Mouse (Mus musculus) left cerebral cortex, adult 18-20 months (tissue): Measurements from ENCODE around the gene Lrguk. TPM values are rescaled to one million over a fixed set of nuclear protein-coding genes. Genes with fewer than 3 reads are reported as not detected.

ENCODE experiments used
- DNase-seq, 2 experiments: peaks; one replicate each; pipeline ENCODE4 v3.0.0; 2021 to 2022; ENCODE audit warnings: low spot score in 2 of 2, mixed read lengths in 1 of 2
- total RNA-seq, 2 experiments: library from RNA; stranded (reverse); gene quantifications; 2 replicates each; pipeline ENCODE4 v1.2.3; 2021

Gene Lrguk
- total RNA-seq, 2 experiments from 2014 or later: 2.0 to 2.2 TPM

DNA sequence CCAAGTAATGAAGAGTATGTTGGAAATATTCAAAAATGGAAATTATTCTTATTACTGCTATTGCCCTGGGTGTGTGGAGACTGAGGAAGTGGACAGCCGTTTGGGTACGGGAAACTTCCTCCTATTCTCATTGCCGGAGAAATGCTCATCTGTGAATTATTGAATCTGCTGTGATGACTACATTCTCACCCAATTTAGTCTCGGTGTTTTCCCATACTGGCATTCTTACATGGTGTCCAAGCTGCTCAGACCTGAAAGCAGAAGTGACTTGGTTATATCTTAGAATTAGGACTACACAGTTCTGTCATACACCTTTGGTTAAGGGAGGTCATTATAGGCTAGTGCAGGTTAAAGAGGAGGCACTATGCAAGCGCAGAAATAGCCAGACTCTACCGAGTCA is 30.5 kb downstream of the Lrguk start:
- DNase-seq: no peak

GRCm38 (mm10) chr6:34066790-34067189 is 37.5 kb downstream of the Lrguk start:
- no peak for DNase-seq

- DNase-seq: no peak
These were observed 38.0 kb downstream of the Lrguk start for GRCm38 (mm10) chr6:34067271-34067670.

- DNase-seq: no peak
These were observed 42.7 kb downstream of the Lrguk start for GRCm38 (mm10) chr6:34071936-34072335.

- no peak for DNase-seq
These were observed 44.7 kb downstream of the Lrguk start for GRCm38 (mm10) chr6:34073931-34074442.

- DNase-seq: peak in 1 of 2 experiments; percentile 12
These were observed 46.3 kb downstream of the Lrguk start for GRCm38 (mm10) chr6:34075520-34075919.

- DNase-seq: no peak
These were observed 54.2 kb downstream of the Lrguk start for GRCm38 (mm10) chr6:34083471-34083870.

DNA sequence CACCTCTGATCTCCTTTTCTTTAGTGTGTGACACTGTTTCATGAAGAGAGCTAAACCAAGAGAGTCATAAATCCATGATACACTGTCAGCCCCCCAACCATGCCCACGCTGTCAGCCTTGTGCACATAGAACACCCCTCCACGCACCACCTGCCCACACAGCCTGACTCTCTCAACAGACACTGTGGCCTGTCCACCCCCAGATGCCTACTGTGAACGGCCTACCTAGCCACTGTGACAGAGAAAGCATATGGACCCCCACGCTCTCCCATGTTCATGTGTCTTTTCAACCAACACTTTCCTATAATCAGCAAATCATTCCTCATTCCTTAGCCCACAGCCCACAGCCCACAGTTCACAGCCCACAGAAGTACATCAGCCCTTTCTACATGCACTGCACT is 58.5 kb downstream of the Lrguk start:
- peak in 1 of 2 experiments; percentile 43 for DNase-seq

DNA sequence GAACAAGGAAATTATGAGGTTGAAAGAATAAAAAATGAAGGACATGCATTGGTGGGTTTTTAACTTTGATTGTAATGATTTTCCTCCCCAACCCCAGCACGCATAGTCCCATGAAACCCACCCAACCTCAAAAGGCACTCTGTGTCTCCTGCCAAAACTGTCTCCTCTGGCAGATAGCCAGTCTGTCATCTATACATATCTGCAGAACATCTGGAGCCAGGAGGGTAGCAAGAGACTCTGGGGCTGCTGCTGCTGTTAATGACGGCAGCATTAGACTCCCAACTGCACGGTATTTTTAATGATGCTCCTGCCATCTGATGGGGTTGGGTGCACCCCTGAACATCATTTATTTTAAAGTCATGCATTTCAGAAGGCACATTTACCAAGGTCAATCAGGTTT is 59.7 kb downstream of the Lrguk start:
- DNase-seq: no peak

DNA sequence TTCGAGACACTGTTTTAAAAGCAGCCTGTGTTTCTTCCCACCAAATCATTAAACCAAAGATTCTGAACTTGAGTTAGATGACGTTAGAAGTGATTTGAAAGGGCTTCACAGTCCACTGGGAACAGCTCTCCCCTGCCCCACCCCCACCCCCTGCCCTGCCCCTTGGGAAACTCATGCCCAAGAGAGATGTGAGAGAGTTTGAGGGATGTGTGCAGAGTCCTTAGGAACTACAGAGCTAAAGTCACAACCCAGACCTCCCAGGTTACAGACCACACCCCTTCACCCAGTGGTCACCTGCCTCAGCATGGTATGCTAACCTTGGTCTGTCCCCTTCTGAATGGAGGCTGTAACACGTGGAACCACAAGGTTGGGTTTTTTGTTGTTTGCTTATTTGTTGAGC is 62.3 kb downstream of the Lrguk start:
- no peak for DNase-seq

GRCm38 (mm10) chr6:34096274-34096673 is 67.0 kb downstream of the Lrguk start:
- DNase-seq: no peak

DNA sequence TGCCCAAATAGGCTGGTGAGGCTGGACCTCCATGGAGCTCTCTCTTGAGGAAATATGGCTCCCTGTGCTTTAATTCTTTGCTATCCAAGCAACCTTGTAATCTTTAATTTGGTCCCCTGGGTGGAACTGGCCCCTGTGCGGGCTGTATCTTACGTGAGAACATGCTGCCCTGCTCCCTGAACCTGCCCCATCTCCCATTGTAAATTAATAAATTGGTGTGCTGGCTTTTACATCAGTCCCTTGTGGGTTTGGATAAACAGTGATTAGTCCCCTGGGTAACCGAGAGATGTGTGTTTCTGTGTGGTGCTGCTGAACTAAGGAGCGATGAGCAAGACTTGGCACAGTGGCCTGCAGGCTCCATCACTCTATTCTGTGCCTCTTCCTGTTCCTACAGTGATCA is 67.7 kb downstream of the Lrguk start:
- DNase-seq: no peak

DNA sequence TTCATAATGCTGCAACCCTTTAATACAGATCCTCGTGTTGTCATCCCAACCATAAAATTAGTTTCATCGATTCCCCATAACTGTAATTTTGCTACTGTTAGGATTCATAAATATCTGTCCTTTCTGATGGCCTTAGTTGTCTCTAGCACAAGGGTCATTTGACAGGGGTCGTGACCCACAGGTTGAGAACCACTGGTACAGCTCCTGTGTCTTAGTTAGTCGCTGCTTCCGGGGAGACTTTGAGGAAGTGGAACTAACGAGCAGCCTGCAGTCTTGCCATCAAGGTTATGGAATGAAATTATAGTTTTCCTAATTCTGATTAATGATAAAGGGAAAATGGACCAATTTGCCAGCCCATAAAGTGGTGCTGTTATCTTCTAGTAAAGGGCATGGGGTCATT is 70.5 kb downstream of the Lrguk start:
- no peak for DNase-seq

- DNase-seq: no peak
These were observed 72.5 kb downstream of the Lrguk start for GRCm38 (mm10) chr6:34101531-34102396.

DNA sequence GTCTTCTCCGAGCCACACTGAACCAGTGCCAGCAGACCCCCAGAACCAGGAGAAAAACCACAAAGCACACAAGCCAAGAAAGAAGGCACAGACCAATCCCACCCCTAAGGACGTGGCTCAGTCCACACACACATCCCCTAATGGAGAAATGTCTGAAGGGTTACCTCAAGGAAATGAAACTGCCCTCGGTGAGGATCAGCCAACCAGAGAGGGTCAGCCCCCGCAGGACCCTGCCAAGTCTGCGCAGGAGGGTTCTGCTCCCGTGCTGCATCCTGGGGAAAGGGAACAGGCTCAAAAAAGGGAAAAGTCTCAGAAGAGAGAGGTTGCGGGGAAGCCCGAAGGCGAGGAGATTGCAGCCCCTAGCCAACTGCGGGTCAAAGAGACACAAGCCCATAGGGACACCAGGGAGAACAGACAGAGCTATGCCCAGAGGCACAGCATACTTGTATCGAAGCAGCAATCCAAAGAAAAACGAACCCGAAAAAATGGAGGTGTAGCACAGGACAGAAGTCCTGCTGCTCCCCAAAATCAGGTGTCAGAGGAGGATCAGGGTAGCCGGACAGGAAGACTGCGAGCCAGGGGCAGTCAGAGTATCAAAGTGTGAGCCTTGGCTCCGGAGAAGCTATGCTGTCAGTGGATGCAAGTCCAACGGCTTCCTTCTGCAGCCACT is 74.1 kb downstream of the Lrguk start:
- DNase-seq: no peak

DNA sequence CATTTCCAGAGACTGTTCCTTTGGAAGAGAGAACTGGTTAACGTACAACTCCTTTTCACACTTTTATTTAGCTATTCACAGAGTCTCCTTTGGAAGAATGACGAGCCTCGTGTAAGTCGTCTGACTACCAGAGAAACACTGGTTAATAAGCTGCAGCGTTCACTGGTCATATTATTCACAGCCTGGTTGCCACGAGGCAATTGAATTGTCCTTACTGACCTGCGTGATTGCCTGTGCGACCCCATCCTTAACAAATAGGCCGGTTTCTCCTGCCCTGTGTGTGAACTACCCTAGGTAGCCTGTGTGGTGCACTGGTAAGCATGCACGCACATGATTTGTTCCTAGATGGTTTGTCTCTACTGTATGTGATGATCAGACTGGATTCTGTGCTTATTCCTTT is 81.3 kb downstream of the Lrguk start:
- DNase-seq: no peak

DNA sequence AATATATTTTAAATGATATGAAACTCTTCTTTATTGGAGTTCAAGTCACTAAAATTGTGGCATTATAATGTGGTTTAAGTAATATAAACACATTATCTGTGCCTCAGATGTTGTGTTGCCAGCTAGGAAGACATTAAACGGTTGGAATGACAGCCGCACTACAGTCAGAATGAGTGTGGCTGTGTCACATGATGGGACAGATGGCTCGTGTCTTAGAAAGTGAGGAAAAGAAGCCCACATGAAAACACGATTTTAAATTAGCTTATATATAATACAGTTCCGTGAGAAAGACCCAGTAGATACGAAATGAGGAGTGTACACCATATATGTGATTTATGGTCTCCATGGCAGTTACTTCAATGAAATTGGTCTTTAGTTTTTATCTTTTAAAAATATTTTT is 82.2 kb downstream of the Lrguk start:
- DNase-seq: no peak

- no peak for DNase-seq
These were observed 87.7 kb downstream of the Lrguk start for GRCm38 (mm10) chr6:34116838-34117478.

GRCm38 (mm10) chr6:34124401-34124800 is 95.2 kb downstream of the Lrguk start:
- DNase-seq: no peak

GRCm38 (mm10) chr6:34129261-34129660 is 100.0 kb downstream of the Lrguk start:
- no peak for DNase-seq

- DNase-seq: no peak
These were observed 103.1 kb downstream of the Lrguk start for GRCm38 (mm10) chr6:34132391-34132790.

DNA sequence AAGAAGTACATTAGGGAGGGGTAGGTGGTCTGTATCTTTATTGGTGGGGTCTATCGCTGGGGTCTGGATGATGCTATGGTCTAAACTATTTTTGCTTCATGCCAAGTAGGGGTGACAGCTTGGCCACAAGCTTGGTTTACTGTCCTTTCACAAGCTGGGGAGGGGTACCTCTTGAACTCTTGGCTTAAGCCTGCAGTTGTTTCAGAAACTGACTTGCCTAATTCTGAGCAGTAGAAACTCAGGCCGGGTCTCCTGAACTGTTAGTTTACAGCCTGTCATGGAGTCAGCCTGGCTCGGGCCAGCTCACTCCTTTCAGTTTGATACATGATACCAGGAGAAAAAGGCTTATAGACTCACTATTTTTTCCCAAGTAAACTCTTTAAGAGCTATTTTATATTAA is 109.1 kb downstream of the Lrguk start:
- no peak for DNase-seq
